Mouse (Mus musculus): ENCODE results near the gene Hist1h2ak.
"Not testable (repeated sequence)": the region's sequence is repeated elsewhere in the genome, so short reads cannot be mapped to it uniquely, and the experiment has no call there.

Hist1h2ak gene

DNA sequence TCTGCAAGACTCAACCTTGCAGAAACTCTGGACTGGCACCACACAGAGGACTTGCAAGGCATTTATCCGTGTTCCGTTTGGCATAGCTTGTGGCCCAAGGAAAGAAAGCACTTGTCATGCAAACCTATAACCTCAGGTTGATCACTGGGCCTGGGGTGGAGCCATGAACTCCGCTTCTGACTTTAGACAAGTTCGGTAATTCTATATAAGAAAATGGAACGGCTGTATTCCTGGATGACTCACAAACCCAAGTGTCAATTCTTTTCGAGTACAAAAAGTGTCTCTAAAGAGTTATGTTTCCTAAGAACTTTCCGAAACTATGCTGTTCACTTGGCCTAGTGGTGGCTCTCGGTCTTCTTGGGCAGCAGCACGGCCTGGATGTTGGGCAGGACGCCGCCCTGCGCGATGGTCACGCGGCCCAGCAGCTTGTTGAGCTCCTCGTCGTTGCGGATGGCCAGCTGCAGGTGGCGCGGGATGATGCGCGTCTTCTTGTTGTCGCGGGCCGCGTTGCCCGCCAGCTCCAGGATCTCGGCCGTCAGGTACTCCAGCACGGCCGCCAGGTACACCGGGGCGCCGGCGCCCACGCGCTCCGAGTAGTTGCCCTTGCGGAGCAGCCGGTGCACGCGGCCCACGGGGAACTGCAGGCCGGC is 32.4 kb downstream of the Hist1h2ak start:
- not testable (repeated sequence) for DNase-seq (ENCODE audit: low read depth, low spot score)

DNA sequence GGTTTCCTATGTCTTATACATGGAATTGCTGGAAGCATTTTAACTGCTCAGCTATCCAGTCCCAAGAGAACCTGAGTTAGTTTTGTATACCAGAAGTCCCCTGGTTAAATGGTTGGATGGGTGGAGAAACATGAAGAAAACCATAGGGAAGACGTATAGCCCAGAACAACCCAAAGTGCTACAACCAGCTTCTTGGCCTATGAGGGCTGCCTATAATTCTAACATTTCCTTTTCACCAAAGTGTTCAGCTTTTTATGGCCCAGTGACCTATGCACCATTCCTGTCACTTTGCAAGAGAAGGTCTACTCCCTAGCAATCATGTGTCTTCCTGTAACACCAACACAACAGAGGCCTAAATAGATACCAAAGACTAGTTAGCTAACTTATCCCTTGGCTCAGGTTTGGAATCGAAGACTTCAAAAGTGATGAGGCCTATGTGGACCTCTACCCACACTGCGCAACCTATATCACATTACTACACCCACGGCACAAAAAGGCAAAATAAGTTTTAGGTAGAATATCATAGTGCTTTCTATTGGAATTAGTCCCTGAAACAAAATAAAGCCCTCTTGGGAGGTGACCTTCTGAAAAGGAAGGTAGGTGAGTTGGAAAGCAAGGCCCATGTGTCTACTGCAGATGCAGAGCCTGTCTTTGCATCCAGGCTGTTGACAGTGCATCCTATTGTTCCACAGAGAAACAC is 35.1 kb downstream of the Hist1h2ak start:
- no peak for DNase-seq (ENCODE audit: low read depth, low spot score)

DNA sequence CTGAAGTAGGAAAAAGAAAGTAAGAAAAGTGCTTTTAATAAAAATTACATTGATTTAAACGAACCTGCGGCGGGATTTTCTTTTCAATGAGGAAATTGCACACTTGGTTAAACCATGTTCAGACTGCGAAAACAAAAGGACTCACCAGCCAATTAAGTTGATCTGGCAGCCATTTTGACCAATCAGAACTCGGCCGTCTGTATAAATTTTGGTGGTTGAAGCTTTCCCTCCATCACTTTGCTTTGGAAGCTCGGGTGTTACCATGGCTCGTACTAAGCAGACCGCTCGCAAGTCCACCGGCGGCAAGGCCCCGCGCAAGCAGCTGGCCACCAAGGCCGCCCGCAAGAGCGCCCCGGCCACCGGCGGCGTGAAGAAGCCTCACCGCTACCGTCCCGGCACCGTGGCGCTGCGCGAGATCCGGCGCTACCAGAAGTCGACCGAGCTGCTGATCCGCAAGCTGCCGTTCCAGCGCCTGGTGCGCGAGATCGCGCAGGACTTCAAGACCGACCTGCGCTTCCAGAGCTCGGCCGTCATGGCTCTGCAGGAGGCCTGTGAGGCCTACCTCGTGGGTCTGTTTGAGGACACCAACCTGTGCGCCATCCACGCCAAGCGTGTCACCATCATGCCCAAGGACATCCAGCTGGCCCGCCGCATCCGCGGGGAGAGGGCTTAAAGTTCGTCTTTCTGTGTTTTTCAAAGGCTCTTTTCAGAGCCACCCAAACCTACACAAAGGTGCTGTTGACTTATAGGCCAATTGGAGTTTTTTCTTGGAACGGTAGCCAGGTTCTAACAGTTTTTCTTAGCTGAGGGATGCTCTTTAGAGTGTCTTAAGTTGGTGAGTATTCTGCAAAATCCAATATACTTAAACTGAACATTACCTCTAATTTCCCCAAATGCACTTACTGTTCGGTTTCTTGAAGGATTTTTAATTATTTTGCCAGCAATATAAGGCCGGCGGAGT is 36.0 kb downstream of the Hist1h2ak start, which contains the start of gene Hist1h3h:
Hist1h3h (plus strand) TSS at position 263 of the 961 bp plus-strand sequence.
- peak; percentile 68 for DNase-seq (ENCODE audit: low read depth, low spot score)

DNA sequence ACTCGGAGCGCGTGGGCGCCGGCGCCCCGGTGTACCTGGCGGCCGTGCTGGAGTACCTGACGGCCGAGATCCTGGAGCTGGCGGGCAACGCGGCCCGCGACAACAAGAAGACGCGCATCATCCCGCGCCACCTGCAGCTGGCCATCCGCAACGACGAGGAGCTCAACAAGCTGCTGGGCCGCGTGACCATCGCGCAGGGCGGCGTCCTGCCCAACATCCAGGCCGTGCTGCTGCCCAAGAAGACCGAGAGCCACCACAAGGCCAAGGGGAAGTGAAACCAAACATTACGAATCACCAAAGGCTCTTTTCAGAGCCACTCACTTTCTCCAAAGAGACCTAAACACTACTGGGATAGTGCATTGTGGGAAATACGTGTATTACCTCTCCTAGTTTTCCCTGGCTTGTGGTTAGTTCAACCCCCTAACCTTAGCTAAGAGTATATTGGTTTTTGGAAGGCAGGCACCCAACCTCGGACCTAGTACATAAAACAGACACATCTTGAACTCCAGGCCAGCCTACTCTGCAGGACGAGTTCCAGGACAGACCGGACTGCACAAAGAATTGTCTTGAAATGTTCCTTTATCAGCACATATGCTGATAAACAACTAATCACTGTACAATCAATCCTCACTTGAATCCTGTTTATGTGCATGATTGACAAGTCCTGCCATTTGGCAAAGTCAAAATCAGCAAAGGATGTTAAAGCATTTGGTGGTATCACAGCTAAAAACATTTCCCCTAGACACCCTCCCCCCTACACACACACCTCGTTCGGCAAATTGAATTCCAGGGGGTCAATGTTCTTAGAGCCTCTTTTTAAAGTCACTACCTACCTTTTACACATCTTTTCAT is 36.9 kb downstream of the Hist1h2ak start:
- not testable (repeated sequence) for DNase-seq (ENCODE audit: low read depth, low spot score)

DNA sequence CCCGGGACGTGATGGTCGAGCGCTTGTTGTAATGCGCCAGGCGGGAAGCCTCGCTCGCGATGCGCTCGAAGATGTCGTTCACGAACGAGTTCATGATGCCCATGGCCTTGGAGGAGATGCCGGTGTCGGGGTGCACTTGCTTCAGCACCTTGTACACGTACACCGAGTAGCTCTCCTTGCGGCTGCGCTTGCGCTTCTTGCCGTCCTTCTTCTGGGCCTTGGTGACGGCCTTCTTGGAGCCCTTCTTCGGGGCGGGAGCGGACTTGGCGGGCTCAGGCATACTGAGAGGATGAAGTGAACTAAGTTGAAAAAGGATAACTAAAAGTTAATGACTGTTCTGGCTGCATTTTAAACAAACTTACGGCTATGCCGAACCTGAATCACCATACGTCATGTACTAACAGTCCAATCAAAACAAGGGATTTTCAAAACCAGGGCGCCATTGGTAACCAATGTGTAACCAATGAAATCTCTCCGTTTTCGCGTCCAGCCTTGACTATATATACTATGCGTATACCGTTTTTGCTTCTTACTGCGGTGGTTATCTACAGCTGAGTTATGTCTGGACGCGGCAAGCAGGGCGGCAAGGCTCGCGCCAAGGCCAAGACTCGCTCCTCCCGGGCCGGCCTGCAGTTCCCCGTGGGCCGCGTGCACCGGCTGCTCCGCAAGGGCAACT is 37.6 kb downstream of the Hist1h2ak start, which contains the start of the genes Hist1h2bl and Hist1h2ai:
Hist1h2bl (minus strand) TSS at position 280 of the 676 bp plus-strand sequence.
Hist1h2ai (plus strand) TSS at position 559 of the 676 bp plus-strand sequence.
- DNase-seq (ENCODE audit: low read depth, low spot score): peak; percentile 84

DNA sequence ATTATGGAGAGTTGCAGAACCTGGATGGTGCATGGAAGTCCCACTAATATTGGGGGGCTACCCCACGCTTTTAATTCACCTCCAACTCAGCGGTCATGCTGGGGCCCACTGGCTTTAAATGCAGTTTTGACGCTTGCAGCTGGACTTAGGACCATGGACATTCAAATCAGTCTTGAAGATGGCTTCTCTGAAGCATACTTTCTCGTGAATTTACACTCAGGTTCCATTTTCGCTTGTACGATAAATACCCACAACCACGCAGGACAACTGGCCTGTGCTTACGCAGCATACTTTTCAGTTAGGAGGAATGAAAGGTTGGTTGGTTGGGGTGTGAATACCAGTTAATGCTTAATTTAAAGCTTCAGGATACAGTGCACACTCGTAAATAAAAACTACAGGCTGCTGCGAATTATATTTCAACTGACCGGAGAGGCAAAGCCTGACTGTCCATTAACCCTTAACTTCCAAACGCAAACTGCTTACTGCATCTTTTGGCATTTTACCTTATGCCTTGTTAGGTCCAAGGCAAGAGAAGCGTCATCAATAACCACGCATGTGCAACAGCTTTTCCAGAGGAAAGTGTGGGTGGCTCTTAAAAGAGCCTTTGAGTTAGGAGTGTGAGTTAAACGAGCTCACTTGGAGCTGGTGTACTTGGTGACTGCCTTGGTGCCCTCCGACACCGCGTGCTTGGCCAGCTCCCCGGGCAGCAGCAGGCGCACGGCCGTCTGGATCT is 38.3 kb downstream of the Hist1h2ak start:
- DNase-seq (ENCODE audit: low read depth, low spot score): no peak

DNA sequence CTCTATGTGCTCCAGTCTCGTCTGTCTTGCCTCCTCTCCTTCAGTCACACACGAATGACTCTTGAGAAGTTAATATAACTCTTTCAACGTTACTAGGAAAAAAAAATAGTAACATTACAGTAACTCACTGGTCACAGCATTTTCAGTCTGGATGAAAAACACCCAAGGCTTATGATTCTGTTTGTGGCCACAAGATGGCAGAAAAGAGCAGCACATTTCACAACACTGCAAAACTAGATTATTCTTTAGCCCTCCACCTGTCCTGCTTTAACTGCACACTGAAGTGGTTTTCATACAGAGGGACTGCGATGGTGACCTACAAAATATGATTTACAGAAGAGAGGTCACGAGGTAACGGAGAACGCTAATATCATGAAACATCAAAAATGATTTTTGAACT is 38.9 kb downstream of the Hist1h2ak start:
- DNase-seq (ENCODE audit: low read depth, low spot score): peak; percentile 54

DNA sequence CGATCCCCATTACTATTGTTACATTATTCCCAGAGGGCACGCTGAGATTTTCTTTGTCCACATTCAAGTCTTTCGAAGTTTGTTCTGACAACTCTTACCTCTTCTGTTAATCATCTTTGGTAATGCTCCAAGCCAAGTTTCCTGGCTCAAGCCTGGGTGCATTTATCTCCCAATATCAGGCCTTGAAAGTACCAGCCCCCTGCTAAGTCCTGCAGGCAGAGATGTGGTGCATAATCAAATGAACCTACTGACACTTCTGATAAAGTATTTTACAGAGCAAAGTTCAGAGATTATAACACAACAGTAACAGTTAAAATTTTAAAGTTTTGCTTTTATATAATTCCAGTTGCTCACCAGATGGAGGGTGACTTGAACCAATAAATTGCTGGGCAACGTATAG is 41.9 kb downstream of the Hist1h2ak start:
- no peak for DNase-seq (ENCODE audit: low read depth, low spot score)

DNA sequence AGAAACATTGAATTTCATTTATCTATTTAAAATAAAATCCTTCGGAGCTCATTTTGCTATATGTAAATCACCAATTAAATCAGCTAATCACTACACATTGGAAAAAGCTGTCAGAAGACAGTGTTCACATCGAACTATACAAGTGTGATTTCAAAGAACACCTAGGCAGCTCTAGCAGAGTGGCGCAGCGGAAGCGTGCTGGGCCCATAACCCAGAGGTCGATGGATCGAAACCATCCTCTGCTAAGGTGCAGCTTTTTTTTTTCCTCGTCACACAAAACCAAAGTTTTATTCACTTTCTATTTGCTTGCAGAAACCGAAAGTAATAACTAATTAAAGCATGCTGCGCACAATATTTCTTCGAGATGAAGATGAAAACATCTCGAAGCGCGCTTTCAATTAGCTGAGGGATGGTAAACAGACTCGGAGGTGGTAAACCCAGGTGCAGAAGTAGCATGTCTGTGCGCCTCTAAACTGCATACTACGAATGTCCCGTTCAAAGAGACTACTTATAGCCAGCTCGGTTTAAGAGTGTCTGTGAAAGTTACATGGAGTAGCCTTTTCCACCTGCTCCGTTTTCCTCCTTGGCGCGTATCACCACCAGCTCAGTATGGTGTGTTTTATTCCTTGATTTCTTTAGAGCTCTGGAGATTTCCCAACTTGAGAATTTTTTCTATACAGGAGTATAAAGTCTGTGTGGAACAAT is 42.7 kb downstream of the Hist1h2ak start:
- DNase-seq (ENCODE audit: low read depth, low spot score): peak; percentile 76

DNA sequence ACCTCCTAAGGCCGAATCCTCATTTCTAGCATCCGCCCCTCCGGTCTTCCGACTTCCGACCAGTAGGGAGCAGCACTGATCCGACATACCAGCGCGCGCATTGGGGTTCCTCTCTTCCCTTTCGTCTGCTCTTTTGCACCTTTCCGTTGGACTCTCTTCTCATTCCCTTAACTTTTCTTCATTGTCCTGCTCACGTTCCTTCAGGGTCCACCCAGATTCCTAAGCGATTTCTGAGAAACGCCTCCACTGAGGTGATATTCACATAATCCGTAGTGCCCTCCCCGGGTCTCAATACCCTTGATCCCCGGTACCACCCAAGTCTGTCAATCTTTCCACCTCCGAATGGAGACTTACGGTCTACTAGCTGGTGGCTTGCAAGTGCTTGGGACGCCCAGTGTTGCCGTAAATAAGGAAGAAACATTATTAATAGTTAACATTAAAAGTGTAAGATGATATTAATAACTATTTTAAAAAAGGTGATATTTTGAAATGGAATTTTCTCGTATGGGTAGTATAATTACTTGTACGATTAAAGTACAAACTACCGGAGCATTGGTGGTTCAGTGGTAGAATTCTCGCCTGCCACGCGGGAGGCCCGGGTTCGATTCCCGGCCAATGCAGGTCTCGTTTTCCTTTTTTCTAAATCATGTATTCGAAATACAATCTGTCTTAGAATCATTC is 43.5 kb downstream of the Hist1h2ak start:
- peak; percentile 83 for DNase-seq (ENCODE audit: low read depth, low spot score)

DNA sequence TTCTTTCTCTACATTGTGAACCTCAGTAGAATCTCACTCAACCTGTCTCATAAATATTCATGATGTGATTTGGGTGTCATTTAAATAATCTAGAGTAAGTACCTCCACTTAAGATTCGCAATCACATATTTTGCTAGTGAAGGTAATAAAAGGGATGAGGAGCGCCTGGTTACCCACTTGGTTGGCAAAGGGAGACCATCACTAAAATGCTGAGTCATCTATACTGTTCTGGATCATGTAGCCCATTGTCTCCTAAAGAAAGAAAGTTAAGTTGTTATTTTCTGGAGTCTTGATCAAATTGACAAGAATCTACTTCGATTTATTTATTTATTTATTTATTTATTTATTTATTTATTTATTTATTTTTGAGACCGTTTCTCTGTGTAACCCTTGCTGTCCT is 47.0 kb downstream of the Hist1h2ak start:
- DNase-seq (ENCODE audit: low read depth, low spot score): no peak
